13 mouse cellular contexts compared by ENCODE assay signal in the genomic region with DNA sequence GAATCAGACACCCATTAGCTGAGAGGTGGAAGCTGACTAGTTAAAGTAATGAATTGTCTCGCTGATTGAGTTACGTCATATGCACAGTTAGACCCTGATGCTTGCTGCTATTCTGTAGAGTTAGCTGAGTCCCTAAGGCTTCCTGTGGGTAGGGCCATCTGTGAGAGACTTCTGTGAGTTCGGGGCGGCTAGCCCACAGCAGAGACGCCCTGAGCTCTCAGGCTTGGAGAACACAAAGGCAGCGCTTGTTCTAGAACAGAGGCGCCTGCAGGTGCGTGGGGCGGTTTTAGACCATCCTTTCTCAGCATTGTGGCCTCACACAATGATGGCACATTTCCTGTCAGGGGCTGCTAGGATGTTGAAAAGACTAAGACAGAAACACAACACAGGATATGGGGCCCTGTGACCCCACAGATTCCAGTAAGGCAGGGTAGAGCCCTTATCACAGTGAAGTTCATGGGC.
DNase-seq lines count a peak whose midpoint lies in the region; ATAC-seq lines count a peak whose summit lies in the region.
"Had no signal": no experiment of that assay in that cellular context is flagged by ENCODE, and none has a peak within 500 bp of the region (broad histone marks: within the 10 kb centered on the region; RNA-seq: fewer than 3 reads in every experiment).

No protein-coding gene starts in this region.

- no peak overlapping the region for H3K4me3 ChIP-seq in heart, embryonic 10.5 days
- H3K4me3 ChIP-seq in neural tube, embryonic 15.5 days (replicated peaks) = no peak overlapping the region
- H3K4me3 ChIP-seq: limb, embryonic 13.5 days; myocyte had no signal

- H3K9me3 ChIP-seq in heart, embryonic 10.5 days = no peaks in the 10 kb centered on the region
- no peaks in the 10 kb centered on the region for H3K9me3 ChIP-seq in neural tube, embryonic 15.5 days (replicated peaks)
- H3K9me3 ChIP-seq: limb, embryonic 13.5 days had no signal

- no peak for DNase-seq in heart, embryonic 10.5 days (ENCODE audit: low spot score)
- no peak for DNase-seq in heart, postnatal 36 days
- DNase-seq in neural tube, embryonic 10.5 days (ENCODE audit: extremely low spot score, low spot score) = no peak
- DNase-seq in naive thymus-derived CD4-positive, alpha-beta T cell, adult 2 months (ENCODE audit: low read depth) = peak; percentile 91
- no peak for DNase-seq in embryo, embryonic 10.5 days (ENCODE audit: low spot score)
- DNase-seq in testis, postnatal 14 days (ENCODE audit: low spot score) = no peak
- no peak for DNase-seq in MN1 (ENCODE audit: low spot score)
- DNase-seq: adrenal gland, postnatal 25 days; kidney, adult 18-20 months had no signal

- intact Hi-C loops in heart, postnatal 36 days (cut with DNase I) = no loop called here

- peak overlapping the region; percentile 31 for H3K27ac ChIP-seq in heart, embryonic 10.5 days
- H3K27ac ChIP-seq in neural tube, embryonic 15.5 days (replicated peaks) = 0 out of 2 replicates have a peak overlapping the region, but pooled peaks have one; percentile 28
- H3K27ac ChIP-seq: limb, embryonic 13.5 days had no signal

- peaks cover 32% of the 10 kb centered on the region for H3K36me3 ChIP-seq in heart, embryonic 10.5 days
- H3K36me3 ChIP-seq in neural tube, embryonic 15.5 days = no peaks in the 10 kb centered on the region

- H3K4me1 ChIP-seq in heart, embryonic 10.5 days = peaks cover 43% of the 10 kb centered on the region
- H3K4me1 ChIP-seq in neural tube, embryonic 15.5 days = peaks cover 25% of the 10 kb centered on the region

- H3K9ac ChIP-seq in neural tube, embryonic 15.5 days (replicated peaks) = no peak overlapping the region
- H3K9ac ChIP-seq: forebrain, postnatal 0 days; limb, embryonic 13.5 days had no signal

- ATAC-seq in neural tube, embryonic 15.5 days (ENCODE audit: low FRiP score) = no peak

- H3K4me2 ChIP-seq in neural tube, embryonic 15.5 days = no peak overlapping the region
- H3K4me2 ChIP-seq: limb, embryonic 13.5 days had no signal

- H3K27me3 ChIP-seq in heart, embryonic 10.5 days (ENCODE audit: insufficient read depth, poor library complexity, severe bottlenecking) = no peaks in the 10 kb centered on the region
- no peaks in the 10 kb centered on the region for H3K27me3 ChIP-seq in neural tube, embryonic 15.5 days (replicated peaks)

- 78% methylated on average over 9 of the region's 9 CpGs for WGBS in heart, embryonic 10.5 days
- WGBS in neural tube, embryonic 15.5 days = 77% methylated on average over 9 of the region's 9 CpGs
